Mouse (Mus musculus) myocyte (in vitro differentiated cells): ENCODE data around the gene Twf1.
A peak's percentile ranks its signal among the peaks of the same experiment; 100 is the strongest.

Source experiments
- MAX ChIP-seq: IDR thresholded peaks from one replicate; pipeline ENCODE4 v1.6.1; 2011; ENCODE audit warnings: low read depth, mild to moderate bottlenecking, control low read depth
- MYOD1 ChIP-seq, 3 experiments: IDR thresholded peaks; one replicate each; pipeline ENCODE4 v1.6.1; 2011; ENCODE audit warnings: control low read depth in 2 of 3, low read depth in 2 of 3, mild to moderate bottlenecking in 2 of 3, moderate library complexity in 1 of 3; ENCODE audit not compliant: insufficient read length in 2 of 3, control insufficient read depth in 1 of 3
- MYOG ChIP-seq, 3 experiments: IDR thresholded peaks; one replicate each; pipeline ENCODE4 v1.6.1; 2011; ENCODE audit warnings: control low read depth in 2 of 3, low read depth in 2 of 3, mild to moderate bottlenecking in 2 of 3; ENCODE audit not compliant: insufficient read length in 2 of 3, control insufficient read depth in 1 of 3, insufficient read depth in 1 of 3
- POLR2A ChIP-seq: IDR thresholded peaks from one replicate; pipeline ENCODE4 v1.6.1; 2011; ENCODE audit warnings: low read depth, mild to moderate bottlenecking, control low read depth, moderate library complexity; ENCODE audit not compliant: insufficient read length
- POLR2AphosphoS2 ChIP-seq: IDR thresholded peaks from one replicate; pipeline ENCODE4 v1.6.1; 2011; ENCODE audit warnings: low read depth, control low read depth; ENCODE audit not compliant: insufficient read length
- SRF ChIP-seq: IDR thresholded peaks from one replicate; pipeline ENCODE4 v1.6.1; 2011; ENCODE audit warnings: low read depth; ENCODE audit not compliant: control insufficient read depth, insufficient read length
- TCF12 ChIP-seq: IDR thresholded peaks from one replicate; pipeline ENCODE4 v1.6.1; 2011; ENCODE audit warnings: mild to moderate bottlenecking, control low read depth; ENCODE audit not compliant: poor library complexity, insufficient read depth, severe bottlenecking
- USF1 ChIP-seq: IDR thresholded peaks from one replicate; pipeline ENCODE4 v1.6.1; 2011; ENCODE audit warnings: low read depth, mild to moderate bottlenecking, control low read depth, moderate library complexity

- peak; percentile 92 for TF ChIP-seq POLR2A
- peak; percentile 81 for TF ChIP-seq SRF
- TF ChIP-seq POLR2AphosphoS2 = peak; percentile 93
- no peak for TF ChIP-seq TCF12
- TF ChIP-seq MAX = no peak
- no peak for TF ChIP-seq MYOG (IDR thresholded peaks at IDR 0.05; ENCODE audit: control insufficient read depth in 1 of 3, insufficient read depth in 1 of 3, insufficient read length in 2 of 3, low read depth in 2 of 3)
- no peak for TF ChIP-seq MYOD1 (IDR thresholded peaks at IDR 0.05; ENCODE audit: control insufficient read depth in 1 of 3, insufficient read length in 2 of 3, low read depth in 2 of 3)
- no peak for TF ChIP-seq USF1
These were observed at the start of gene Twf1 for GRCm38 (mm10) chr15:94589219-94590075.
